Mouse (Mus musculus): ENCODE measurements at regions not wholly inside any gene's neighbourhood (a gene's known extent, or its start where the extent isn't known, plus 50 kb on each side); places are given as distances from the start of the nearest gene placed in this dataset.

DNA sequence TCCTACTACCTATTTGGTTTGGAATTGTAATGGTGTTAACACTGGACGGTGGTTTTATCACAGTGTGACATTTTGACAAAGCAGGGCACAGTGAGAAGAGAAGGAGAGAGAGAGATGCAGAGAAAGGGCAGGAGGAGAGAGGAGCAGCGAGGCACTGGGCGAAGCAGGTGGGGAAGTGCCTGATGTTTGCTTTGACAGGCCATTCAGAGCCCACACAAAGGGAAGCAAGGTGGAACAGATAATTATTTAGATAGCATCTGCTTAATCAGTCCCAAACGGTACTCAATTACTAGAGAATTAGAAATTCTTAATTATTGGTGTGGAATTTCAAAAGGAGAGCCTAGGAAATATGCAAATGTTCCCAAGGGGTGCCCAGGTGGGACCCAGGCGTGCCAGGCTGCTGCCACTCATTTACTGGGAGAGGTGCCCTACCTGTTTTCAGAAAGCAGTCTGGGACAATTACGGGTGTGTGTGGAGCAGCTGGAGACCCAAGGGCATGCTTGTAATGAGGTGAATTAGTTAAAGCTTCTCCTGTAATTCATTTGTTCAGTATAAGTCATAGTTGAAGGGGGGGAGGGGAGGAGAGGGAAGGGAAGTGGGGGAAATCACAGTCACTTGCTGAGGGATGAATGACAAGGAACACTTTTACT, 86.9 kb downstream of the Thnsl2 start:
- H3K4me3 ChIP-seq: no peak overlapping the region
- peaks cover 6% of the 10 kb centered on the region for H3K4me1 ChIP-seq
- no peaks in the 10 kb centered on the region for H3K36me3 ChIP-seq (replicated peaks)
- no peak overlapping the region for H3K27ac ChIP-seq (replicated peaks)
- 53% methylated on average over 6 of the region's 6 CpGs for WGBS
- 0 out of 2 replicates have a peak, but pooled peaks cover 3% of the 10 kb centered on the region for H3K9me3 ChIP-seq
- DNase-seq (ENCODE audit: low spot score): no peak
- 0 out of 2 replicates have a peak, but pooled peaks cover 7% of the 10 kb centered on the region for H3K27me3 ChIP-seq (replicated peaks; ENCODE audit: low read depth, poor library complexity, severe bottlenecking)

DNA sequence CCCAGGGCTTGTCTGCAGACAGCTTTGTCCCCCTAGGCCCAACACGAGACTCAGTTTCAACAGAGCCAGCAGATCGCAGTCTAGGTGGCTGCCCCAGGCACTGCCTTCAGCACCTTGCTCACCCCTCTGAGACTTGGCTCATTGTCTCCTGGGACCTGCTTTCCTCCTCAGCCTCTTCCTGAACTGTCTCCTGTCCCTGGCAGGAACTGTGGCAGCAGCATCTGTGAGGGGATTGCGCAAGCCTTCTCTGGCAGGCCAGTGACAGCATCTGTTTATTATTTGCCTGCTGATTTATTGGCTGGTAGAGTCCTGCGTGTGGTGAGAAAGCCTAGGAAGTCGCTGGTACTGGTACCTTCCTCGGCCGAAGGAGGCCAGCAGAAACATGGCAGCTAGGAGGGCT, 84.1 kb downstream of the Thnsl2 start:
- WGBS: 71% methylated on average over 7 of the region's 7 CpGs
- DNase-seq (ENCODE audit: low spot score): no peak

GRCm38 (mm10) chr6:71062980-71063379, 81.3 kb downstream of the Thnsl2 start:
- Histone ChIP-seq H3K36me3 (replicated peaks) (no peaks in the 10 kb centered on the region), H3K4me3 (no peak overlapping the region), H3K4me1 (peaks cover 6% of the 10 kb centered on the region), H3K9me3 (0 out of 2 replicates have a peak, but pooled peaks cover 3% of the 10 kb centered on the region), H3K27ac (replicated peaks) (no peak overlapping the region), H3K27me3 (replicated peaks; ENCODE audit: low read depth, poor library complexity, severe bottlenecking) (0 out of 2 replicates have a peak, but pooled peaks cover 7% of the 10 kb centered on the region)
- WGBS: 73% methylated on average over 4 of the region's 4 CpGs
- no peak for DNase-seq (ENCODE audit: low spot score)

More for the DNA sequence above, 84.1 kb downstream of the Thnsl2 start:
- Histone ChIP-seq H3K4me1 (peaks cover 6% of the 10 kb centered on the region), H3K4me3 (no peak overlapping the region), H3K27ac (replicated peaks) (no peak overlapping the region), H3K9me3 (0 out of 2 replicates have a peak, but pooled peaks cover 3% of the 10 kb centered on the region), H3K36me3 (replicated peaks) (no peaks in the 10 kb centered on the region), H3K27me3 (replicated peaks; ENCODE audit: low read depth, poor library complexity, severe bottlenecking) (0 out of 2 replicates have a peak, but pooled peaks cover 7% of the 10 kb centered on the region)

GRCm38 (mm10) chr6:71065428-71065827, 78.8 kb downstream of the Thnsl2 start:
- DNase-seq (ENCODE audit: low spot score): no peak
- Histone ChIP-seq H3K27me3 (replicated peaks; ENCODE audit: low read depth, poor library complexity, severe bottlenecking) (0 out of 2 replicates have a peak, but pooled peaks cover under 1% of the 10 kb centered on the region), H3K4me3 (no peak overlapping the region), H3K9me3 (0 out of 2 replicates have a peak, but pooled peaks cover 3% of the 10 kb centered on the region), H3K27ac (replicated peaks) (no peak overlapping the region), H3K4me1 (no peaks in the 10 kb centered on the region; the same call in 1 of the 2 replicates), H3K36me3 (replicated peaks) (no peaks in the 10 kb centered on the region)
- 64% methylated on average over 6 of the region's 6 CpGs for WGBS

- Histone ChIP-seq H3K27me3 (replicated peaks; ENCODE audit: low read depth, poor library complexity, severe bottlenecking) (no peaks in the 10 kb centered on the region), H3K27ac (replicated peaks) (no peak overlapping the region), H3K4me3 (no peak overlapping the region), H3K9me3 (no peaks in the 10 kb centered on the region), H3K36me3 (replicated peaks) (no peaks in the 10 kb centered on the region), H3K4me1 (no peaks in the 10 kb centered on the region; the same call in 1 of the 2 replicates)
- no peak for DNase-seq (ENCODE audit: low spot score)
- WGBS: 53% methylated on average over 4 of the region's 4 CpGs
Observed at GRCm38 (mm10) chr6:71069229-71069628, 75.0 kb downstream of the Thnsl2 start.

GRCm38 (mm10) chr6:71074789-71075191, 69.4 kb downstream of the Thnsl2 start:
- peaks cover 10% of the 10 kb centered on the region for H3K4me1 ChIP-seq
- H3K4me3 ChIP-seq: no peak overlapping the region
- H3K36me3 ChIP-seq (replicated peaks): no peaks in the 10 kb centered on the region
- no peaks in the 10 kb centered on the region for H3K9me3 ChIP-seq
- H3K27me3 ChIP-seq (replicated peaks; ENCODE audit: low read depth, poor library complexity, severe bottlenecking): no peaks in the 10 kb centered on the region
- DNase-seq (ENCODE audit: low spot score): no peak
- 35% methylated on average over 5 of the region's 5 CpGs for WGBS
- H3K27ac ChIP-seq (replicated peaks): no peak overlapping the region

Measured in embryonic facial prominence, embryonic 10.5 days (tissue).